In the genomic region with DNA sequence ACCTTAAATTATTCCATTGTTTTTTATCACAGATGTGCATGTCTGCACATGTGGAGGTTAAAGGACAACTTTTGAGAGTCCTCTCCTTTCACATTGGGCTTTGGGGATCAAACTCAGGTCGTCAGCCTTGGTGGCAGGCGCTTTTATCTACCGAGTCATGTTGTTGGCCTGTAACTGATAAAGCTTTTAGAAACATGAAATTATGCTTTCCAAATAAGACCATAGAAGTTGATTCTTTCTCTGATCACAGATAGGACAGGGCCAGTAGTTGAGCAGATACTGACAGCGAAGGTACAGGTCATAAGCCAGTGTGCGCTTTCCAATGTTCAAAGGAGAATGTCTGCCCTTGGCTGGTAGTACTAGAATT, we compare ENCODE assay signal across 23 mouse cellular contexts. TPM values are rescaled to one million over a fixed set of nuclear protein-coding genes. Genes with fewer than 3 reads are reported as not detected.
A peak's percentile ranks its signal among the peaks of the same experiment; 100 is the strongest.
DNase-seq lines count a peak whose midpoint lies in the region; ATAC-seq and TF ChIP-seq lines count a peak whose summit lies in the region.
"Had no signal": no experiment of that assay in that cellular context is flagged by ENCODE, and none has a peak within 500 bp of the region (broad histone marks: within the 10 kb centered on the region; RNA-seq: fewer than 3 reads in every experiment).

No protein-coding gene starts in this region.

- no peaks in the 10 kb centered on the region for H3K27me3 ChIP-seq in G1E (ENCODE audit: insufficient read depth, low read length)
- H3K27me3 ChIP-seq in MEL (ENCODE audit: control insufficient read depth in 1 of 2, insufficient read depth in 2 of 2, low read length in 2 of 2) = no peaks in the 10 kb centered on the region
- no peaks in the 10 kb centered on the region for H3K27me3 ChIP-seq in liver, adult 2 months (ENCODE audit: control insufficient read depth, insufficient read depth, low read length)
- no peaks in the 10 kb centered on the region for H3K27me3 ChIP-seq in liver, embryonic 16.5 days (ENCODE audit: control insufficient read depth, insufficient read depth, low read depth, low read length)
- H3K27me3 ChIP-seq: forebrain, embryonic 13.5 days; intestine, embryonic 15.5 days; limb, embryonic 15.5 days; midbrain, embryonic 12.5 days had no signal

- H3K36me3 ChIP-seq in G1E (replicated peaks) (peaks cover 37% of the 10 kb centered on the region), MEL (ENCODE audit: control insufficient read depth in 1 of 2, insufficient read depth in 2 of 2, low read length in 2 of 2) (peaks cover 0 to 48% of the 10 kb centered on the region in 2 experiments; a peak in 2 of 4 replicates)
- H3K36me3 ChIP-seq in liver, adult 2 months (ENCODE audit: control insufficient read depth, insufficient read depth, low read length) = no peaks in the 10 kb centered on the region
- H3K36me3 ChIP-seq in liver, embryonic 16.5 days (ENCODE audit: control insufficient read depth, insufficient read depth) = no peaks in the 10 kb centered on the region
- H3K36me3 ChIP-seq: intestine, embryonic 15.5 days; limb, embryonic 15.5 days; midbrain, embryonic 12.5 days had no signal

- ATAC-seq in G1E (ENCODE audit: extremely low read depth, insufficient number of reproducible peaks, low FRiP score, poor library complexity, severe bottlenecking) = peak; percentile 46; the same call in 1 of the 2 replicates
- peak; percentile 42 for ATAC-seq in liver, embryonic 16.5 days (ENCODE audit: low read depth)
- ATAC-seq: forebrain, embryonic 13.5 days; hindbrain, embryonic 16.5 days; intestine, embryonic 15.5 days; lung, postnatal 0 days had no signal

- H3K4me1 ChIP-seq in G1E (ENCODE audit: insufficient read depth, low read depth, low read length) (peaks cover 92% of the 10 kb centered on the region), MEL (ENCODE audit: control insufficient read depth in 1 of 2, insufficient read depth in 2 of 2, low read length in 2 of 2) (peaks cover 42 to 45% of the 10 kb centered on the region in 2 experiments)
- H3K4me1 ChIP-seq in liver, adult 2 months (ENCODE audit: control insufficient read depth, insufficient read depth, low read length) = 0 out of 2 replicates have a peak, but pooled peaks cover 5% of the 10 kb centered on the region
- peaks cover 90% of the 10 kb centered on the region for H3K4me1 ChIP-seq in liver, embryonic 16.5 days (ENCODE audit: control insufficient read depth, low read depth, low read length)
- H3K4me1 ChIP-seq: intestine, embryonic 15.5 days; limb, embryonic 15.5 days had no signal

- DNase-seq in G1E (ENCODE audit: low spot score) (no peak), MEL (ENCODE audit: low read depth, low spot score) (peak; percentile 54), MN1 (ENCODE audit: low spot score) (no peak)
- DNase-seq in liver, adult 2 months (ENCODE audit: extremely low read depth, low read depth, low spot score) = peak; percentile 69
- no peak for DNase-seq in gastrocnemius, postnatal 25 days
- DNase-seq in right cerebral cortex, postnatal 10 days (ENCODE audit: low spot score in 2 of 2) = no peak
- DNase-seq: adrenal gland, postnatal 14 days; cerebellum, adult 9-10 months; gastrocnemius, adult 2 months; kidney, adult 8-10 months; kidney, postnatal 10 days; left cerebral cortex, postnatal 4 days; right cerebral cortex, postnatal 25 days; thymus, postnatal 4 days had no signal

- H3K9me3 ChIP-seq in G1E (replicated peaks) (no peaks in the 10 kb centered on the region), MEL (replicated peaks; ENCODE audit: insufficient read depth, low read length) (no peaks in the 10 kb centered on the region)
- no peaks in the 10 kb centered on the region for H3K9me3 ChIP-seq in liver, embryonic 16.5 days (replicated peaks; ENCODE audit: control insufficient read depth, low read length)
- H3K9me3 ChIP-seq: forebrain, embryonic 13.5 days; intestine, embryonic 15.5 days; limb, embryonic 15.5 days; midbrain, embryonic 12.5 days had no signal

- WGBS in liver, adult 2 months = 29% methylated on average over 5 of the region's 5 CpGs
- WGBS in liver, embryonic 16.5 days (ENCODE audit: insufficient replicate concordance) = 19% methylated on average over 5 of the region's 5 CpGs

- no peak for TF ChIP-seq POLR2A in MEL (IDR thresholded peaks at IDR 0.05; ENCODE audit: control insufficient read depth in 1 of 2, insufficient read depth in 1 of 2, low read depth in 1 of 2, low read length in 2 of 2, poor library complexity in 1 of 2)
- no peak for TF ChIP-seq POLR2A in liver, adult 2 months (IDR thresholded peaks at IDR 0.05; ENCODE audit: extremely low read depth, insufficient read depth, low read length)

- H3K79me2 ChIP-seq in MEL (ENCODE audit: control insufficient read depth, insufficient read depth, low read length, poor library complexity) = peaks cover 17% of the 10 kb centered on the region
- H3K79me2 ChIP-seq in liver, adult 2 months (ENCODE audit: control insufficient read depth, insufficient read depth, low read length) = peaks cover 34% of the 10 kb centered on the region

- H3K9ac ChIP-seq in MEL (ENCODE audit: control insufficient read depth, low read depth, low read length, poor library complexity, severe bottlenecking) = no peak overlapping the region
- no peak overlapping the region for H3K9ac ChIP-seq in liver, adult 2 months (ENCODE audit: low read depth, low read length)
- peak overlapping the region; percentile 64 for H3K9ac ChIP-seq in liver, embryonic 16.5 days (ENCODE audit: low read depth, low read length)
- H3K9ac ChIP-seq: forebrain, embryonic 13.5 days; intestine, embryonic 15.5 days; limb, embryonic 15.5 days; midbrain, embryonic 12.5 days had no signal

- TF ChIP-seq RAD21 in MEL (IDR thresholded peaks at IDR 0.05; ENCODE audit: low read depth, low read length) = no peak

- peak overlapping the region; percentile 72 for H3K4me2 ChIP-seq in liver, embryonic 16.5 days (ENCODE audit: low read depth, low read length)
- H3K4me2 ChIP-seq: forebrain, embryonic 13.5 days; intestine, embryonic 15.5 days; limb, embryonic 15.5 days; midbrain, embryonic 12.5 days had no signal

- TF ChIP-seq CTCF in G1E (IDR thresholded peaks at IDR 0.05; ENCODE audit: low read depth, low read length) (no peak), MEL (IDR thresholded peaks at IDR 0.05 in 2 of 3, conservative IDR thresholded peaks at IDR 0.05 in 1 of 3; ENCODE audit: control insufficient read depth in 1 of 3, insufficient read depth in 1 of 3, low read depth in 2 of 3, low read length in 3 of 3, poor library complexity in 1 of 3, severe bottlenecking in 1 of 3) (no peak)
- no peak for TF ChIP-seq CTCF in liver, adult 2 months (IDR thresholded peaks at IDR 0.05; ENCODE audit: low read depth, low read length)

- peak; percentile 62 to 74; a peak in 3 of 4 replicates for TF ChIP-seq EP300 in MEL (IDR thresholded peaks at IDR 0.05; ENCODE audit: low read depth in 1 of 2, low read length in 2 of 2)

- H3K4me3 ChIP-seq in G1E (ENCODE audit: low read depth, low read length) (no peak overlapping the region; the same call in 1 of the 2 replicates), MEL (ENCODE audit: control insufficient read depth in 1 of 2, insufficient read depth in 1 of 2, low read depth in 2 of 2, low read length in 2 of 2) (no peak overlapping the region)
- no peak overlapping the region for H3K4me3 ChIP-seq in liver, adult 2 months (ENCODE audit: insufficient read depth, low read depth, low read length)
- H3K4me3 ChIP-seq in liver, embryonic 16.5 days (ENCODE audit: low read depth, low read length) = peak overlapping the region; percentile 16; the same call in 1 of the 2 replicates
- H3K4me3 ChIP-seq: forebrain, embryonic 13.5 days; gastrocnemius, adult 2 months; intestine, embryonic 15.5 days; left cerebral cortex, adult 2 months; limb, embryonic 15.5 days; midbrain, embryonic 12.5 days had no signal

- peak overlapping the region; percentile 49 for H3K27ac ChIP-seq in MEL (ENCODE audit: control insufficient read depth, low read depth, low read length)
- no peak overlapping the region for H3K27ac ChIP-seq in liver, adult 2 months (replicated peaks; ENCODE audit: insufficient read depth, low read depth, low read length)
- peak overlapping the region; percentile 98 for H3K27ac ChIP-seq in liver, embryonic 16.5 days (ENCODE audit: low read length)
- H3K27ac ChIP-seq: forebrain, embryonic 13.5 days; gastrocnemius, adult 2 months; intestine, embryonic 15.5 days; left cerebral cortex, adult 2 months; limb, embryonic 15.5 days; macrophage; midbrain, embryonic 12.5 days had no signal

TF ChIP-seq in MEL, 35 proteins besides CTCF, POLR2A, EP300 and RAD21 (continues in another document):
- TF ChIP-seq SMC3 (IDR thresholded peaks at IDR 0.05; ENCODE audit: low read depth, low read length) = no peak

RNA-seq across cellular contexts. Expression of a gene that starts 24.3 kb away (rescaled TPM):
- 83.9 and 177 TPM in 2 replicates for total RNA-seq in G1E (2014; fragmentation: Nextera tagmentation)
- 19.6 and 22.8 TPM in 2 replicates for total RNA-seq in G1E (2017)
- polyA plus RNA-seq in G1E (2012) = 16.4 and 22.8 TPM in 2 replicates
- total RNA-seq in MEL (2012; rRNA removed) = 6.9 and 7.0 TPM in 2 replicates
- 10 to 100 TPM in 1 of 2 experiments, not detected in 1; 10.8 TPM for polyA plus RNA-seq in MEL (2012; ENCODE audit: insufficient read depth in 1 of 2, insufficient read length in 2 of 2, low read depth in 1 of 2, low replicate concordance in 2 of 2, missing spikeins in 1 of 2)
- 9.7 and 10.0 TPM in 2 replicates for total RNA-seq in liver, adult 2 months (2014; rRNA removed)
- 5.5 and 7.6 TPM in 2 replicates for polyA plus RNA-seq in liver, adult 2 months (2012; rRNA removed)
- polyA plus RNA-seq in liver, embryonic 16.5 days (2015; fragmentation: Nextera tagmentation; extraction: Ambion mirVana) = 8.5 and 8.7 TPM in 2 replicates
- total RNA-seq in gastrocnemius, postnatal 25 days (2021) = 10 to 100 TPM; 11.7 TPM

RNA-seq across cellular contexts. Expression of a gene that starts 40.1 kb away (rescaled TPM):
- total RNA-seq in G1E (2014; fragmentation: Nextera tagmentation) = 2,238 and 2,249 TPM in 2 replicates
- total RNA-seq in G1E (2017) = 1,317 and 1,403 TPM in 2 replicates
- 213 and 677 TPM in 2 replicates for polyA plus RNA-seq in G1E (2012)
- total RNA-seq in MEL (2012; rRNA removed) = 2,653 and 2,779 TPM in 2 replicates
- 1,000 to 10,000 TPM in 1 of 2 experiments, 100 to 1,000 TPM in 1; 850 to 2,901 TPM for polyA plus RNA-seq in MEL (2012; ENCODE audit: insufficient read depth in 1 of 2, insufficient read length in 2 of 2, low read depth in 1 of 2, low replicate concordance in 2 of 2, missing spikeins in 1 of 2)
- 135 and 163 TPM in 2 replicates for total RNA-seq in liver, adult 2 months (2014; rRNA removed)
- polyA plus RNA-seq in liver, adult 2 months (2012; rRNA removed) = 122 and 146 TPM in 2 replicates
- 278 and 327 TPM in 2 replicates for polyA plus RNA-seq in liver, embryonic 16.5 days (2015; fragmentation: Nextera tagmentation; extraction: Ambion mirVana)
- total RNA-seq in gastrocnemius, postnatal 25 days (2021) = 100 to 1,000 TPM; 444 to 447 TPM

RNA-seq across cellular contexts. Expression of a gene that starts 53.2 kb away (rescaled TPM):
- total RNA-seq in G1E (2014; fragmentation: Nextera tagmentation) (25.9 and 28.6 TPM in 2 replicates), G1E (2017) (36.4 and 43.0 TPM in 2 replicates), MEL (2012; rRNA removed) (41.4 and 46.5 TPM in 2 replicates)
- polyA plus RNA-seq in G1E (2012) (27.1 and 28.8 TPM in 2 replicates), MEL (2012; ENCODE audit: insufficient read depth in 1 of 2, insufficient read length in 2 of 2, low read depth in 1 of 2, low replicate concordance in 2 of 2, missing spikeins in 1 of 2) (10 to 100 TPM; 43.6 to 55.0 TPM)
- total RNA-seq in liver, adult 2 months (2014; rRNA removed) = 23.1 and 30.3 TPM in 2 replicates
- 15.6 and 17.0 TPM in 2 replicates for polyA plus RNA-seq in liver, adult 2 months (2012; rRNA removed)
- polyA plus RNA-seq in liver, embryonic 16.5 days (2015; fragmentation: Nextera tagmentation; extraction: Ambion mirVana) = 6.6 and 7.0 TPM in 2 replicates
- 10 to 100 TPM; 65.5 to 75.5 TPM for total RNA-seq in gastrocnemius, postnatal 25 days (2021)

Comparison
In these comparisons a context has a peak if more than half of its experiments do, and no peak if none do; other contexts are left out.
1. DNase-seq: peak in MEL (single experiment) and liver, adult 2 months (single experiment); none in G1E (single experiment), gastrocnemius, postnatal 25 days (single experiment), right cerebral cortex, postnatal 10 days (0 of 2) and MN1 (single experiment).